Mouse (Mus musculus): Measurements from ENCODE around the gene Chrdl2. TPM values are rescaled to one million over a fixed set of nuclear protein-coding genes. Genes with fewer than 3 reads are reported as not detected.
A peak's percentile ranks its signal among the peaks of the same experiment; 100 is the strongest.

Gene Chrdl2
- polyA plus RNA-seq, 1 experiment from 2014 or later, result not detected

GRCm38 (mm10) chr7:99990990-99991707 is 14.8 kb upstream of the Chrdl2 start:
- no peak overlapping the region for H3K9ac ChIP-seq (replicated peaks)
- DNase-seq (no peak), ATAC-seq (no peak)
- H3K27me3 ChIP-seq (ENCODE audit: insufficient read depth, low read length), result no peaks in the 10 kb centered on the region
- 72% methylated on average over 8 of the region's 8 CpGs for WGBS (ENCODE audit: insufficient replicate concordance)
- H3K36me3 ChIP-seq (replicated peaks; ENCODE audit: insufficient read depth, low read length), result no peaks in the 10 kb centered on the region
- H3K27ac ChIP-seq (ENCODE audit: low read depth), result no peak overlapping the region
- H3K4me1 ChIP-seq (ENCODE audit: insufficient read depth), result no peaks in the 10 kb centered on the region
- no peaks in the 10 kb centered on the region for H3K9me3 ChIP-seq (ENCODE audit: low read length)
- H3K4me3 ChIP-seq (ENCODE audit: low read depth, low read length), result no peak overlapping the region
- no peak for TF ChIP-seq EP300 (IDR thresholded peaks at IDR 0.05; ENCODE audit: low read depth)
- no peak for TF ChIP-seq CTCF (IDR thresholded peaks at IDR 0.05; ENCODE audit: low read depth)
- no peak overlapping the region for H3K4me2 ChIP-seq (ENCODE audit: low read depth, low read length)

- Histone ChIP-seq H3K27me3 (ENCODE audit: insufficient read depth, low read length) (no peaks in the 10 kb centered on the region), H3K4me1 (ENCODE audit: insufficient read depth) (no peaks in the 10 kb centered on the region), H3K9me3 (ENCODE audit: low read length) (no peaks in the 10 kb centered on the region), H3K4me2 (ENCODE audit: low read depth, low read length) (no peak overlapping the region), H3K27ac (ENCODE audit: low read depth) (no peak overlapping the region), H3K4me3 (ENCODE audit: low read depth, low read length) (no peak overlapping the region), H3K36me3 (replicated peaks; ENCODE audit: insufficient read depth, low read length) (no peaks in the 10 kb centered on the region), H3K9ac (replicated peaks) (no peak overlapping the region)
- TF ChIP-seq EP300 (IDR thresholded peaks at IDR 0.05; ENCODE audit: low read depth) (no peak), CTCF (IDR thresholded peaks at IDR 0.05; ENCODE audit: low read depth) (no peak)
- no peak for DNase-seq
- 77% methylated on average over 7 of the region's 7 CpGs for WGBS (ENCODE audit: insufficient replicate concordance)
- ATAC-seq, result no peak
Measured at GRCm38 (mm10) chr7:99993159-99993558, 12.8 kb upstream of the Chrdl2 start.

- H3K4me2 ChIP-seq (ENCODE audit: low read depth, low read length), result no peak overlapping the region
- WGBS (ENCODE audit: insufficient replicate concordance), result 28% methylated on average over 7 of the region's 7 CpGs
- H3K9ac ChIP-seq (replicated peaks), result no peak overlapping the region
- no peak overlapping the region for H3K4me3 ChIP-seq (ENCODE audit: low read depth, low read length)
- H3K27ac ChIP-seq (ENCODE audit: low read depth), result no peak overlapping the region
- DNase-seq (no peak), ATAC-seq (no peak)
- no peaks in the 10 kb centered on the region for H3K4me1 ChIP-seq (ENCODE audit: insufficient read depth)
- H3K36me3 ChIP-seq (replicated peaks; ENCODE audit: insufficient read depth, low read length), result no peaks in the 10 kb centered on the region
- H3K27me3 ChIP-seq (ENCODE audit: insufficient read depth, low read length), result no peaks in the 10 kb centered on the region
- no peak for TF ChIP-seq CTCF (IDR thresholded peaks at IDR 0.05; ENCODE audit: low read depth)
- TF ChIP-seq EP300 (IDR thresholded peaks at IDR 0.05; ENCODE audit: low read depth), result no peak
- no peaks in the 10 kb centered on the region for H3K9me3 ChIP-seq (ENCODE audit: low read length)
Measured at GRCm38 (mm10) chr7:99995186-99995585, 10.8 kb upstream of the Chrdl2 start.

GRCm38 (mm10) chr7:99998668-99999067 is 7.3 kb upstream of the Chrdl2 start:
- H3K4me3 ChIP-seq (ENCODE audit: low read depth, low read length), result no peak overlapping the region
- ATAC-seq (no peak), DNase-seq (no peak)
- 52% methylated on average over 3 of the region's 3 CpGs for WGBS (ENCODE audit: insufficient replicate concordance)
- 0 out of 2 replicates have a peak, but pooled peaks cover 2% of the 10 kb centered on the region for H3K27me3 ChIP-seq (ENCODE audit: insufficient read depth, low read length)
- H3K4me1 ChIP-seq (ENCODE audit: insufficient read depth), result no peaks in the 10 kb centered on the region
- no peaks in the 10 kb centered on the region for H3K9me3 ChIP-seq (ENCODE audit: low read length)
- H3K9ac ChIP-seq (replicated peaks), result no peak overlapping the region
- H3K36me3 ChIP-seq (replicated peaks; ENCODE audit: insufficient read depth, low read length), result no peaks in the 10 kb centered on the region
- H3K4me2 ChIP-seq (ENCODE audit: low read depth, low read length), result no peak overlapping the region
- no peak overlapping the region for H3K27ac ChIP-seq (ENCODE audit: low read depth)
- TF ChIP-seq EP300 (IDR thresholded peaks at IDR 0.05; ENCODE audit: low read depth) (no peak), CTCF (IDR thresholded peaks at IDR 0.05; ENCODE audit: low read depth) (no peak)

GRCm38 (mm10) chr7:100003781-100004180 is 2.2 kb upstream of the Chrdl2 start:
- peaks cover 5% of the 10 kb centered on the region; the same call in 1 of the 2 replicates for H3K4me1 ChIP-seq (ENCODE audit: insufficient read depth)
- H3K9me3 ChIP-seq (ENCODE audit: low read length), result no peaks in the 10 kb centered on the region
- H3K27me3 ChIP-seq (ENCODE audit: insufficient read depth, low read length), result peaks cover 51% of the 10 kb centered on the region
- no peak overlapping the region for H3K4me2 ChIP-seq (ENCODE audit: low read depth, low read length)
- no peaks in the 10 kb centered on the region for H3K36me3 ChIP-seq (replicated peaks; ENCODE audit: insufficient read depth, low read length)
- ATAC-seq, result no peak
- 42% methylated on average over 9 of the region's 9 CpGs for WGBS (ENCODE audit: insufficient replicate concordance)
- no peak overlapping the region for H3K4me3 ChIP-seq (ENCODE audit: low read depth, low read length)
- H3K27ac ChIP-seq (ENCODE audit: low read depth), result no peak overlapping the region
- H3K9ac ChIP-seq (replicated peaks), result no peak overlapping the region
- DNase-seq, result no peak
- TF ChIP-seq CTCF (IDR thresholded peaks at IDR 0.05; ENCODE audit: low read depth) (peak; percentile 64), EP300 (IDR thresholded peaks at IDR 0.05; ENCODE audit: low read depth) (no peak)

- H3K4me2 ChIP-seq (ENCODE audit: low read depth, low read length), result no peak overlapping the region
- no peaks in the 10 kb centered on the region for H3K9me3 ChIP-seq (ENCODE audit: low read length)
- H3K9ac ChIP-seq (replicated peaks), result no peak overlapping the region
- no peak overlapping the region for H3K4me3 ChIP-seq (ENCODE audit: low read depth, low read length)
- peaks cover 61% of the 10 kb centered on the region for H3K27me3 ChIP-seq (ENCODE audit: insufficient read depth, low read length)
- peaks cover 11% of the 10 kb centered on the region; the same call in 1 of the 2 replicates for H3K4me1 ChIP-seq (ENCODE audit: insufficient read depth)
- DNase-seq (no peak), ATAC-seq (no peak)
- 9% methylated on average over 11 of the region's 11 CpGs for WGBS (ENCODE audit: insufficient replicate concordance)
- H3K36me3 ChIP-seq (replicated peaks; ENCODE audit: insufficient read depth, low read length), result no peaks in the 10 kb centered on the region
- no peak overlapping the region for H3K27ac ChIP-seq (ENCODE audit: low read depth)
- TF ChIP-seq CTCF (IDR thresholded peaks at IDR 0.05; ENCODE audit: low read depth), result no peak
- TF ChIP-seq EP300 (IDR thresholded peaks at IDR 0.05; ENCODE audit: low read depth), result no peak
Measured at GRCm38 (mm10) chr7:100006411-100006810, 439 bp downstream of the Chrdl2 start.

Measured in liver, postnatal 0 days (tissue).